Mouse (Mus musculus): ENCODE results near the gene Amdhd1.

DNA sequence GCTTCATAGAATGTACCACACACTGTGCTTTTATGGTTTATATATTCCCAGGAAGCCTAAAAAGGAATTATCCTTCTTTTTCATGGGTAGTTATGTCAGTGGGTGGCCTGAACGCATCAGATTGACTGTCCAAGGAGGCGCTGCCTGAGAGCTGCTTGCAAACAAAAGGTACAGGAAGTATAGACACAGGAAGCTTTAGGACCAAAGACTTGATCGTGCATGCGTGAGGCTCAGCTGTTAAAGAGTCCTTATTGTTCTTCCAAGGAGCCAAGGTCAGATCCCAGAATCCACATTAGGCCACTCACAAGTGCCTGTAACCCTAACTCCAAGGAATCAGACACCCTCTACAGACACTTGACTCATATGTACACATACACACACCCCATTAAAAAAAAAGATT, 2.5 kb upstream of the Amdhd1 start:
- no peak for TF ChIP-seq MYOG (IDR thresholded peaks at IDR 0.05; ENCODE audit: control insufficient read depth in 1 of 3, insufficient read depth in 1 of 3, insufficient read length in 2 of 3, low read depth in 2 of 3)
- no peak for TF ChIP-seq TCF12 (IDR thresholded peaks at IDR 0.05; ENCODE audit: insufficient read depth, poor library complexity, severe bottlenecking)
- TF ChIP-seq POLR2A (IDR thresholded peaks at IDR 0.05; ENCODE audit: insufficient read length, low read depth): no peak
- TF ChIP-seq POLR2AphosphoS2 (IDR thresholded peaks at IDR 0.05; ENCODE audit: insufficient read length, low read depth): no peak
- TF ChIP-seq USF1 (IDR thresholded peaks at IDR 0.05; ENCODE audit: low read depth): no peak
- TF ChIP-seq E2F4 (IDR thresholded peaks at IDR 0.05; ENCODE audit: insufficient read depth): no peak
